Mouse (Mus musculus) heart, postnatal 4 days (tissue): ENCODE measurements around the gene Hsp90ab1. TPM values are rescaled to one million over a fixed set of nuclear protein-coding genes. Genes with fewer than 3 reads are reported as not detected.

ENCODE experiments used
- DNase-seq: peaks from one replicate; pipeline ENCODE4 v3.0.0; 2021
- total RNA-seq, 2 experiments: library from RNA; stranded (reverse); gene quantifications; 2 replicates each; pipeline ENCODE4 v1.2.3; 2021

Gene Hsp90ab1
- total RNA-seq, 2 experiments from 2014 or later, result 1,093 to 1,133 TPM

GRCm38 (mm10) chr17:45538394-45538793 is 34.7 kb downstream of the Hsp90ab1 start:
- DNase-seq, result no peak

- DNase-seq, result no peak
These were observed 36.8 kb downstream of the Hsp90ab1 start for GRCm38 (mm10) chr17:45536264-45536663.

GRCm38 (mm10) chr17:45532896-45533295 is 40.2 kb downstream of the Hsp90ab1 start:
- DNase-seq, result no peak

GRCm38 (mm10) chr17:45530346-45530782 is 42.7 kb downstream of the Hsp90ab1 start:
- DNase-seq, result no peak

- DNase-seq, result no peak
These were observed 46.5 kb downstream of the Hsp90ab1 start for GRCm38 (mm10) chr17:45526571-45526970.

GRCm38 (mm10) chr17:45524961-45525360 is 48.1 kb downstream of the Hsp90ab1 start:
- no peak for DNase-seq

GRCm38 (mm10) chr17:45523263-45523662 is 49.8 kb downstream of the Hsp90ab1 start, which contains the start of gene Tcte1:
TSS of gene Tcte1 (plus strand) at chr17:45523434.
- DNase-seq, result no peak

GRCm38 (mm10) chr17:45520136-45520535 is 52.9 kb downstream of the Hsp90ab1 start:
- DNase-seq, result no peak

GRCm38 (mm10) chr17:45518766-45519475 is 54.1 kb downstream of the Hsp90ab1 start:
- DNase-seq, result no peak

Other genes with a start within 250 kb of the Hsp90ab1 start
- gene Cdc5l, start 139.5 kb downstream of the Hsp90ab1 start, total RNA-seq, result 10 to 100 TPM; 52.4 to 54.4 TPM
- under 1 TPM; 0.71 to 0.92 TPM for gene Spats1, start 97.9 kb downstream of the Hsp90ab1 start, total RNA-seq
- 10 to 100 TPM; 21.5 to 21.9 TPM for gene Aars2, start 66.4 kb downstream of the Hsp90ab1 start, total RNA-seq
- gene Tcte1, start 49.8 kb downstream of the Hsp90ab1 start, total RNA-seq, result not detected
- gene Tmem151b, start 23.6 kb downstream of the Hsp90ab1 start, total RNA-seq, result under 1 TPM; 0.20 to 0.24 TPM
- 1 to 10 TPM; 1.5 to 1.9 TPM for gene Nfkbie, start 17.6 kb downstream of the Hsp90ab1 start, total RNA-seq
- 10 to 100 TPM; 37.3 to 39.2 TPM for gene Slc35b2, start 9.4 kb downstream of the Hsp90ab1 start, total RNA-seq
- 10 to 100 TPM; 77.9 to 96.2 TPM for gene Slc29a1, start 26.3 kb upstream of the Hsp90ab1 start, total RNA-seq
- not detected for gene Mymx, start 28.8 kb upstream of the Hsp90ab1 start, total RNA-seq
- gene Capn11, start 86.1 kb upstream of the Hsp90ab1 start, total RNA-seq, result 1 to 10 TPM in 1 of 2 experiments, not detected in 1; 1.3 TPM
- gene Mrpl14, start 113.1 kb upstream of the Hsp90ab1 start, total RNA-seq, result 10 to 100 TPM; 89.8 to 90.8 TPM
- 10 to 100 TPM; 74.3 to 77.1 TPM for gene Tmem63b, start 113.6 kb upstream of the Hsp90ab1 start, total RNA-seq
- gene 1600014C23Rik, start 160.6 kb upstream of the Hsp90ab1 start, total RNA-seq, result under 1 TPM in 1 of 2 experiments, not detected in 1; 0.97 TPM